Mouse (Mus musculus) thymus, adult 2 months (tissue): ENCODE results near the gene Zbtb9.

Source experiments
- CTCF ChIP-seq: fragments of 200-500 bp; IDR thresholded peaks from 2 replicates; pipeline ENCODE4 v1.5.1; 2012; ENCODE audit warnings: mild to moderate bottlenecking, control low read depth, low read length, moderate library complexity, borderline replicate concordance; ENCODE audit not compliant: control insufficient read depth, poor library complexity, insufficient read depth; ENCODE audit errors: extremely low read depth
- POLR2A ChIP-seq: fragments of 200-500 bp; IDR thresholded peaks from 2 replicates; pipeline ENCODE4 v1.6.1; 2012; ENCODE audit warnings: mild to moderate bottlenecking, low read length, control low read depth, moderate library complexity; ENCODE audit not compliant: control insufficient read depth, poor library complexity, insufficient read depth; ENCODE audit errors: extremely low read depth

DNA sequence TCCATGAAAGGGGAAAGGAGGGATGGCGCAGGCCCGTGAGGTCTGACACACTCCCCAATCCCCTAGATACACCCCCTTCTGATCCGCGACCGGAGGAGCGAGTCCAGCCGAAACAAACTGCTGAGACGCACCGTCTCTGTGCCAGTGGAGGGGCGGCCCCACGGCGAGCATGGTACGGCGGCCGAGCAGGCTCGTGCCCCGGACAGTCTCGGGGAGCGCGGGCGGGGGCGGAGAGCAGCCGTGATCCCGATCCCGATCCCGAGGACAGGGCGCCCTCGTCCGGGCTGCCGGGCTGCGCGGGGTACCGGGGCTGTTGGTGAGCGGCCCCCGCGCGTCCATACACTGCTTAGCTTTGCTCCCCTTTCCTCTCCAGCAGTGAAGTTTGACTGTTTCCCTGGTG is 26.4 kb upstream of the Zbtb9 start:
- no peak for TF ChIP-seq CTCF
- no peak for TF ChIP-seq POLR2A
